Mouse (Mus musculus) adrenal gland, postnatal 36 days (tissue): ENCODE measurements around the gene Lyl1. TPM values are rescaled to one million over a fixed set of nuclear protein-coding genes. Genes with fewer than 3 reads are reported as not detected.

ENCODE experiments used
- DNase-seq, 2 experiments: peaks; one replicate each; pipeline ENCODE4 v3.0.0; 2021; ENCODE audit warnings: mixed read lengths in 1 of 2
- total RNA-seq, 2 experiments: library from RNA; stranded (reverse); gene quantifications; 2 replicates each; pipeline ENCODE4 v1.2.3; 2021

Lyl1 gene
- total RNA-seq, 2 experiments from 2014 or later: 2.5 to 2.9 TPM

GRCm38 (mm10) chr8:84742171-84743053 lies 41.2 kb downstream of the Lyl1 start:
- DNase-seq: peak in 1 of 2 experiments; percentile 43

GRCm38 (mm10) chr8:84743054-84743415 lies 41.8 kb downstream of the Lyl1 start:
- no peak for DNase-seq

- peak; percentile 64 to 75 for DNase-seq
These were observed 42.5 kb downstream of the Lyl1 start for GRCm38 (mm10) chr8:84743517-84744420.

- DNase-seq: peak in 1 of 2 experiments; percentile 54
These were observed 44.0 kb downstream of the Lyl1 start for GRCm38 (mm10) chr8:84745032-84745925.

- DNase-seq: no peak
These were observed 48.3 kb downstream of the Lyl1 start for GRCm38 (mm10) chr8:84749519-84749918.

- DNase-seq: no peak
These were observed 51.7 kb downstream of the Lyl1 start for GRCm38 (mm10) chr8:84752734-84753582.

Other genes with a start within 250 kb of the Lyl1 start
- 10 to 100 TPM; 33.9 to 37.4 TPM for gene Ier2, start 38.6 kb upstream of the Lyl1 start, total RNA-seq
- gene Trmt1, start 15.2 kb upstream of the Lyl1 start, total RNA-seq: 10 to 100 TPM; 63.8 to 83.7 TPM
- gene Nacc1, start 13.6 kb upstream of the Lyl1 start, total RNA-seq: 10 to 100 TPM; 73.9 to 80.0 TPM
- under 1 TPM in 1 of 2 experiments, not detected in 1; 0.46 TPM for gene G430095P16Rik, start 21.6 kb downstream of the Lyl1 start, total RNA-seq
- 100 to 1,000 TPM in 1 of 2 experiments, 10 to 100 TPM in 1; 99.9 to 108 TPM for gene Nfix, start 98.9 kb downstream of the Lyl1 start, total RNA-seq
- gene Dand5, start 121.4 kb downstream of the Lyl1 start, total RNA-seq: 1 to 10 TPM; 9.1 to 10.0 TPM
- gene Gadd45gip1, start 130.1 kb downstream of the Lyl1 start, total RNA-seq: 10 to 100 TPM; 63.3 to 70.5 TPM
- 100 to 1,000 TPM; 116 to 119 TPM for gene Rad23a, start 139.2 kb downstream of the Lyl1 start, total RNA-seq
- gene Calr, start 145.5 kb downstream of the Lyl1 start, total RNA-seq: 100 to 1,000 TPM; 569 to 727 TPM
- 10 to 100 TPM; 62.1 to 69.2 TPM for gene Farsa, start 155.5 kb downstream of the Lyl1 start, total RNA-seq
- 10 to 100 TPM in 1 of 2 experiments, 1 to 10 TPM in 1; 8.7 to 11.5 TPM for gene Syce2, start 170.7 kb downstream of the Lyl1 start, total RNA-seq
- 10 to 100 TPM; 41.9 to 53.8 TPM for gene Gcdh, start 192.5 kb downstream of the Lyl1 start, total RNA-seq
- gene Klf1, start 200.5 kb downstream of the Lyl1 start, total RNA-seq: under 1 TPM in 1 of 2 experiments, not detected in 1; 0.20 TPM
- 10 to 100 TPM in 1 of 2 experiments, 1 to 10 TPM in 1; 9.5 to 10.3 TPM for gene Dnase2a, start 207.1 kb downstream of the Lyl1 start, total RNA-seq
- gene Mast1, start 235.9 kb downstream of the Lyl1 start, total RNA-seq: 1 to 10 TPM; 1.0 to 1.3 TPM
- gene Rtbdn, start 245.5 kb downstream of the Lyl1 start, total RNA-seq: not detected